Mouse (Mus musculus): ENCODE results near the gene Ywhaq. TPM values are rescaled to one million over a fixed set of nuclear protein-coding genes. Genes with fewer than 3 reads are reported as not detected.

Ywhaq gene
- total and polyA plus RNA-seq, 3 experiments: 217 to 392 (median 234) TPM

DNA sequence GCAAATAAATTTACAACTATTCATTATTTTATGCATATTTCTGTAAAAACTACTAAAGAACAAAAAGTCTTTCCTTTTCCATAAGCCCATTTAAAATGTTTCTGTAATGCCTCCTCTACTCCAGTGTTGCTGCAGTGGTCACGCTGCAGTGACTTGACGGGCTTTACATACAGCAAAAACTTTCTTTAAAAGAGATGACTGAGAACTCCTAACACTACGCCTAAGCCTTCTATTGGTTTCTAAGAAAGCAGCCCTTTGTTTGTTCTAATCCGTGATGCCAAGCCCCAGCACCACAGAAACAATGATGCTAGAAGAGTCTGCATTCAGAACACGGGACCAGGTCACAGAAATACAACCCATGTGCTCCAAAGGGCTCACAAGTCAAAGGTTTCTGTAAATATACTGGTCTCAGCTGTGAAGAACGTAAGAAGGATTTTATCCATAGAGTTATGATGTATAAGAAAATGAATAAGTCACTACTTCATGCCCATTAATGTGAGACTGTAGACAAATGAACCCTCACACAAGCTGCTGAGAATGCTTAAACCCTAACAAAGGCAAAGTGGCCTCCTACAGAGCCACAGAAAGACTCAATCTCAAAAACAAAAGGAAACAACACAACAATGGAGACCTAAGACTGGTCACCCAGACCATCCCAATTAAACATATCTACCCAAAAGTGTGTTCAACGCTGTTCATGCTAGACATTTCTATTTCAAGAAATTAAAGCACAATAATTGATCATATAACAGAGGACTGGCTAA lies 67.1 kb downstream of the Ywhaq start:
- H3K27me3 ChIP-seq (replicated peaks): no peaks in the 10 kb centered on the region
- 0 out of 2 replicates have a peak, but pooled peaks cover 2% of the 10 kb centered on the region for H3K79me2 ChIP-seq (replicated peaks; ENCODE audit: control insufficient read depth, extremely low read depth, insufficient read depth, poor library complexity, severe bottlenecking)
- H3K4me3 ChIP-seq (replicated peaks in 1 of 3; ENCODE audit: low read depth in 2 of 3, low read length in 2 of 3, poor library complexity in 1 of 3): no peak overlapping the region
- dilution Hi-C loops (cut with MboI; ENCODE audit: extremely low pct_ligation_motif_present, extremely low pct_unique_long_range_greater_than_20kb, low sequenced_read_pairs): no loop called here
- H3K27ac ChIP-seq (ENCODE audit: insufficient read depth, low read depth): no peak overlapping the region
- in situ Hi-C loops (cut with MboI; ENCODE audit: low pct_ligation_motif_present, low pct_unique_long_range_greater_than_20kb, low sequenced_read_pairs): no loop called here
- TF ChIP-seq E2F4 (IDR thresholded peaks at IDR 0.05; ENCODE audit: insufficient replicate concordance, low read depth, low read length): no peak
- no peak for TF ChIP-seq NELFE (IDR thresholded peaks at IDR 0.05; ENCODE audit: low read depth, low read length)
- TF ChIP-seq ZKSCAN1 (IDR thresholded peaks at IDR 0.05; ENCODE audit: borderline replicate concordance, low read depth, low read length): no peak
- TF ChIP-seq IRF4 (IDR thresholded peaks at IDR 0.05; ENCODE audit: low read depth, low read length): no peak
- TF ChIP-seq ZC3H11A (IDR thresholded peaks at IDR 0.05; ENCODE audit: low read depth, low read length): no peak
- no peak for TF ChIP-seq MAX (IDR thresholded peaks at IDR 0.05; ENCODE audit: low read length)
- H3K36me3 ChIP-seq (replicated peaks in 1 of 2; ENCODE audit: control insufficient read depth in 1 of 2, insufficient read depth in 1 of 2, low read length in 1 of 2): peaks cover 50 to 79% of the 10 kb centered on the region in 2 experiments
- no peak overlapping the region for H3K9ac ChIP-seq (ENCODE audit: insufficient read depth, low read depth)
- no peak overlapping the region for H3K4me2 ChIP-seq (ENCODE audit: insufficient read depth, low read depth, poor library complexity, severe bottlenecking)
- DNase-seq (ENCODE audit: extremely low read depth): no peak
- H3K4me1 ChIP-seq (ENCODE audit: control insufficient read depth in 1 of 2, insufficient read depth in 2 of 2): peaks cover 0 to 7% of the 10 kb centered on the region in 2 experiments; a peak in 1 of 4 replicates
- H3K9me3 ChIP-seq (replicated peaks; ENCODE audit: low read length): peaks cover 24% of the 10 kb centered on the region

DNA sequence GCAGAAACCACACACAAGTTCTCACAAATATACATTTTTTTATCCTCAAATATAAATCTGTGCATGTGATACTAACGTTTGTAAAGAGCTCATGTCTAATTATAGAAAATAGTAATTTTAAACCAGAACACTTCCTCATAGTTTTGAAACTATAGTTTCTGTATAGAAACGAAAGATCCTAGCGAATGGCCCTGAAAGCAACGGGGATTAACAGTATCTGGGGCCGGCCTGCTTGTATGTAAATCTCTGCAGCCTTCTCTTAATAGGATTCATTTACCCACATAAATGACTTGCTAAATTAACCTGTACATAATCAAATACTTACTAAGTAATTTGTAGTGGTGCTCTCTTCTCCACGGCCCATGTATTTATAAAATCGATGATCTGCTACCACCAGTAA lies 70.5 kb downstream of the Ywhaq start:
- H3K4me2 ChIP-seq (ENCODE audit: insufficient read depth, low read depth, poor library complexity, severe bottlenecking): no peak overlapping the region
- in situ Hi-C loops (cut with MboI; ENCODE audit: low pct_ligation_motif_present, low pct_unique_long_range_greater_than_20kb, low sequenced_read_pairs): no loop called here

More for the DNA sequence above, 70.5 kb downstream of the Ywhaq start:
- DNase-seq (ENCODE audit: extremely low read depth): no peak
- Histone ChIP-seq H3K4me1 (ENCODE audit: control insufficient read depth in 1 of 2, insufficient read depth in 2 of 2) (peaks cover 0 to 7% of the 10 kb centered on the region in 2 experiments; a peak in 1 of 4 replicates), H3K9me3 (replicated peaks; ENCODE audit: low read length) (peaks cover 10% of the 10 kb centered on the region), H3K27ac (ENCODE audit: insufficient read depth, low read depth) (no peak overlapping the region), H3K9ac (ENCODE audit: insufficient read depth, low read depth) (no peak overlapping the region), H3K79me2 (replicated peaks; ENCODE audit: control insufficient read depth, extremely low read depth, insufficient read depth, poor library complexity, severe bottlenecking) (no peaks in the 10 kb centered on the region), H3K4me3 (replicated peaks in 1 of 3; ENCODE audit: low read depth in 2 of 3, low read length in 2 of 3, poor library complexity in 1 of 3) (no peak overlapping the region), H3K27me3 (replicated peaks) (no peaks in the 10 kb centered on the region), H3K36me3 (replicated peaks in 1 of 2; ENCODE audit: control insufficient read depth in 1 of 2, insufficient read depth in 1 of 2, low read length in 1 of 2) (peaks cover 39 to 75% of the 10 kb centered on the region in 2 experiments)
- TF ChIP-seq KAT2A (IDR thresholded peaks at IDR 0.05; ENCODE audit: insufficient replicate concordance, low read length): no peak
- no peak for TF ChIP-seq CTCF (conservative IDR thresholded peaks at IDR 0.05 in 1 of 2, IDR thresholded peaks at IDR 0.05 in 1 of 2; ENCODE audit: low read depth in 2 of 2, low read length in 2 of 2)
- no peak for TF ChIP-seq RCOR1 (conservative IDR thresholded peaks at IDR 0.05; ENCODE audit: low read depth, low read length)
- TF ChIP-seq POLR2A (IDR thresholded peaks at IDR 0.05; ENCODE audit: low read depth, low read length): no peak
- TF ChIP-seq JUND (conservative IDR thresholded peaks at IDR 0.05; ENCODE audit: low read depth, low read length): no peak
- TF ChIP-seq CHD1 (IDR thresholded peaks at IDR 0.05; ENCODE audit: low read depth, low read length): no peak
- no peak for TF ChIP-seq PAX5 (IDR thresholded peaks at IDR 0.05; ENCODE audit: low read length)
- no peak for TF ChIP-seq NELFE (IDR thresholded peaks at IDR 0.05; ENCODE audit: low read depth, low read length)
- TF ChIP-seq JUN (IDR thresholded peaks at IDR 0.05; ENCODE audit: insufficient read depth, low read depth, low read length): no peak
- TF ChIP-seq TCF12 (IDR thresholded peaks at IDR 0.05; ENCODE audit: low read depth, low read length): no peak
- TF ChIP-seq SIN3A (IDR thresholded peaks at IDR 0.05; ENCODE audit: low read length): no peak
- TF ChIP-seq MXI1 (IDR thresholded peaks at IDR 0.05; ENCODE audit: low read depth, low read length): no peak
- no peak for TF ChIP-seq BHLHE40 (IDR thresholded peaks at IDR 0.05; ENCODE audit: low read depth, low read length)
- no peak for TF ChIP-seq MAX (IDR thresholded peaks at IDR 0.05; ENCODE audit: low read length)
- no peak for TF ChIP-seq IRF4 (IDR thresholded peaks at IDR 0.05; ENCODE audit: low read depth, low read length)
- TF ChIP-seq USF2 (conservative IDR thresholded peaks at IDR 0.05; ENCODE audit: low read depth, low read length): no peak
- TF ChIP-seq MYC (IDR thresholded peaks at IDR 0.05; ENCODE audit: low read depth, low read length): no peak
- TF ChIP-seq ZNF384 (IDR thresholded peaks at IDR 0.05; ENCODE audit: low read depth, low read length): no peak
- no peak for TF ChIP-seq HCFC1 (IDR thresholded peaks at IDR 0.05; ENCODE audit: low read depth, low read length)
- TF ChIP-seq TBP (conservative IDR thresholded peaks at IDR 0.05; ENCODE audit: low read depth, low read length): no peak
- dilution Hi-C loops (cut with MboI; ENCODE audit: extremely low pct_ligation_motif_present, extremely low pct_unique_long_range_greater_than_20kb, low sequenced_read_pairs): no loop called here
